Mouse (Mus musculus) E14TG2a.4 (cell line): Measurements from ENCODE around the gene Adamts9.

Source experiments
- H3K27me3 ChIP-seq: 2 replicates; pipeline ENCODE4 v1.6.1; 2014; ENCODE audit warnings: low read length, control low read depth; ENCODE audit not compliant: insufficient read depth
- H3K36me3 ChIP-seq: 2 replicates; pipeline ENCODE4 v1.6.1; 2014; ENCODE audit warnings: low read length, control low read depth; ENCODE audit not compliant: insufficient read depth
- H3K4me1 ChIP-seq: replicated peaks from 2 replicates; pipeline ENCODE4 v1.6.1; 2014; ENCODE audit warnings: low read depth, low read length, control low read depth
- H3K4me3 ChIP-seq: replicated peaks from 2 replicates; pipeline ENCODE4 v1.5.1; 2014; ENCODE audit warnings: mild to moderate bottlenecking, low read length
- H3K9me3 ChIP-seq: 2 replicates; pipeline ENCODE4 v1.6.1; 2014; ENCODE audit warnings: low read length, control low read depth
- CTCF ChIP-seq: conservative IDR thresholded peaks from 2 replicates; pipeline ENCODE4 v1.5.1; 2014; ENCODE audit warnings: low read length
- NANOG ChIP-seq: IDR thresholded peaks from 2 replicates; pipeline ENCODE4 v1.6.1; 2014; ENCODE audit warnings: borderline replicate concordance, low read length, mixed read lengths
- POU5F1 ChIP-seq: IDR thresholded peaks from 2 replicates; pipeline ENCODE4 v1.6.1; 2014; ENCODE audit warnings: low read length, borderline replicate concordance

Gene Adamts9

DNA sequence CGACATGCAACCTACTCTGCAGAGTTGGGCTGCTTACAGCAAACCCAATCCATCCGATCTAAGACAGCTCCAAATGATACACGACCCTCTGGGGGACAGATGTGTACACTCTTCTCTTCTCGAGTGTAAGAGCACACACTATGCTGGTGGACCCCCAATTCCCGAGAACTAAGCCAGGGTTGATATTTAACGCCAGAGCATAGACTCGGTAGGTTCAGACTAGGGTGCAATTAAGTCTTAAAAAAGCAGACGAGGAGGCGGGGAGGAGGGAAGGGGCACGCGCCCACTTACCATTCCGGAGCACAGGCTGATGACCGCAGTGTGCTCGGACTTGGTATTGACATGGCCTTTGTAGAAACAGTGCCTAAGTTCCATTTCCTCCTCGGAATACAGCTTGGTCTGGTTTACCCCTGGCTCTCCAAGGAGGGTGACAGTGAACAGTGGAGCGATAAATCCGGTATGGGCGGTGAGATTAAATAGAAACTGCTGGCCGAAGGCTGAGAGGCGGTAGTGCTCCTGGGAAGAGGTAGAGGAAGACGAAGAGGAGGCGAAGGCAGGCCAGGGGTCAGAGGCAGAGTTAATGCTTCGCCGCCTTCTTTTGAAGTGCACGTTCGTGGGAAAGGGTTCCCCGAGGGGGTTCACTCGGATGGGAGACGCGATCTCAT, 1.4 kb downstream of the Adamts9 start:
- H3K36me3 ChIP-seq, result no peaks in the 10 kb centered on the region
- peaks cover 46% of the 10 kb centered on the region for H3K27me3 ChIP-seq
- no peaks in the 10 kb centered on the region for H3K9me3 ChIP-seq
- TF ChIP-seq POU5F1 (no peak), CTCF (no peak), NANOG (no peak)
- peak overlapping the region; percentile 84 for H3K4me3 ChIP-seq
- H3K4me1 ChIP-seq, result peaks cover 46% of the 10 kb centered on the region

DNA sequence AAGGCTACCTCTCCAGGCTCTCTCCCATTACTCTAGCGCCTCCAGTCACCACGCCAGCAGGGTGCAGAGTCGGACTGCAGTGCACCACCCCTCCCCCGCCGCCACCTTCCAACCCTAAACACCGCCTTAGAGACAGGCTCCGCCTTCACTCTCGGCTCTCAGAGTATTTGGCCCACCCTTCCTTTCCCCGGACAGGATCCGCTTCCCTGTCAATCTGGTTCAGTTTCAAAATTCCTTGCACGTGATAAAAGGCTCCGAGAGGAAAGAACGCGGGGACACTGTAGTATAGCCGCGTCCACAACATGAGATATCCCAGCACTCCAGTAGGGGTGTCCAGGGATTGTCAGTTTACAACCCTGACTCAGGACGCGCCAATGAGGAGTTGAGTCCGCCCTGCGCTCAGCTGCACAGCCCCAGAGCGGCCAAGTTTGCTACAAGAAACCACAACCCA, 2.0 kb downstream of the Adamts9 start:
- Histone ChIP-seq H3K9me3 (no peaks in the 10 kb centered on the region), H3K4me3 (peak overlapping the region; percentile 84), H3K36me3 (no peaks in the 10 kb centered on the region), H3K4me1 (peaks cover 43% of the 10 kb centered on the region), H3K27me3 (peaks cover 46% of the 10 kb centered on the region)
- no peak for TF ChIP-seq POU5F1

DNA sequence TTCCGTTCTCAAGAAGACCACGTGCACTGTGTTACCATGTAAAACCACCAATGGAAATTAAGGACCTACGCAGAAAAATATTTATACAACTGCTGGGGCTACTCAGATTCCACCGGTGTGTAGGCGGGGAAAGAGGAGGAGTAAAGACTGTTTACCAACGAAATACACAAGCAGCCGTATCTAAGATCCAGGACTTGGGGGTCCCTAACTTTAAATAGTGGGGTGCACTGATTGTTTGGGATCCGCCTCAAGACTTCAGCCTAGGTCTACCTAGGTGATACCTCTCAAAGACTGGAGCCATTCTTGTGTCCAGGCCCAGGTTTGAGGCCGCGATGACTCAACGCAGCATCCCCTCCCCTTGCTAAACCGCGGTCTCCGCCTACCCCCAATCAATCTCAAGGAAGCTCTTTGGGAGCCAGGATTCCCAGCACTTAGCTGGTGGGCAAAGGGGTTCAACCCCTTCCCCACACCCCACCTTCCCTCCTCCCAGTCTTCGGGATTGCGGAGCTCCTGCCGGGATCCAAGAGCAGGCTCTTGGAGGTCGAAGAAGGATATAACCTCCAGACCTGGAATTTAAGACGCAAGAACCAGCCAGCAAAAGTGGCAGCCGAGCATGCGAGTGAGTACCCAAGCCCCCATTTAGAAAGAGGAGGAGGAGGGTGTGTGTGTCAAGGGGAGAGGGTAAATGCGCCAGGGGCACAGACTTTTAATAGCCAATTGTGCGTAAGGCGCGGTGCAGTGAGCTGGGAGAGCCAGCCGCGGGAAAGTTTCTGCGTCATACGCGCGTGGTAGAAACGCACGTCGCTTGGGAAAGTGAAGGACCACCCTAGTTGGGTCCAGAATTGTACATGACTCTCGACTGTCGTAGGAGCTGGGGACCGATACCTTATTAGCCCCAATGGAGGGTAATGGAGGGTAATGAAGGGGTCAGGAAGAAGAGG, 2.8 kb downstream of the Adamts9 start:
- peaks cover 44% of the 10 kb centered on the region for H3K27me3 ChIP-seq

DNA sequence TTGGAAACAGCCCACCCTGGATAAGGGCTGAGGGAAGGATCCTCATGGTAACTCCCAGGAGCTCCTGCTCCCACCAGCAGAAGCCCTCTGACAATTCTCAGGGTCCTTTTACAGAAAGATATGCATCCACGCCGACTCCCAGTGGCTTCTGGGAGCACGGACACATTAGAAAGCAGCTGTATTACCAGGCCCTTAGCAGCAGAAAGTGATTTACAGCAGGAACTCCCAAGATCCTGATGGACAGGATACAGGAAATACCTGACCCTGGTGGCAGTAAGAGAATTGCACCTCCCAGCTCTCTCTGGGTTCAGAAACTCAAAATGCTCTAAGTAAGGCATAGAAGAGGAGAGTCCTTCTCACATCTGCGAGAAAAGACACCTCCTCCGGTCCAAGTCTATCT, 15.0 kb downstream of the Adamts9 start:
- peaks cover 7% of the 10 kb centered on the region; the same call in 1 of the 2 replicates for H3K36me3 ChIP-seq
- TF ChIP-seq CTCF, result no peak
- no peak for TF ChIP-seq POU5F1
- TF ChIP-seq NANOG, result no peak
- peaks cover 7% of the 10 kb centered on the region for H3K4me1 ChIP-seq
- no peak overlapping the region for H3K4me3 ChIP-seq
- H3K9me3 ChIP-seq, result no peaks in the 10 kb centered on the region
- no peaks in the 10 kb centered on the region for H3K27me3 ChIP-seq

More for the DNA sequence above, 2.8 kb downstream of the Adamts9 start:
- Histone ChIP-seq H3K36me3 (no peaks in the 10 kb centered on the region), H3K4me1 (peaks cover 43% of the 10 kb centered on the region), H3K9me3 (no peaks in the 10 kb centered on the region), H3K4me3 (peak overlapping the region; percentile 84)
- TF ChIP-seq NANOG, result no peak
- no peak for TF ChIP-seq POU5F1
- no peak for TF ChIP-seq CTCF

DNA sequence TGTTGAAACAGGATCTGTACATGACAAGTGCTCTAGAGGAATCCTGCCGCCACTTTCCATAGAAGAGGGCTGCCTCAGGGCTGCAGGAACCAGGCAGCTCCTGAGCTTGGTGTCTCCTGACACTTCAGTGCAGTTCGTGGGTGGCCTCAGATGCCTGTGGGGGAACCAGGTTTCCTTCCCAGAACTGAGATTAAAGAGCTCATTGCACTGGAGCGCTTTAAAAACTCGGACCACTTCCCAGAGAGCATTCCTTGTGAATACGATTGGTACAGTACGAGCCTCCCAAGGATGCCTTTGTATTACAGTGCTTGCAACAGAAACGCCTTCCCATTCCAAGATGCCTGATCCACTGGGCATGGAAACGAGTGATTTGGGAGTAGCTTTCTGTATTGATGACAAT, 18.8 kb downstream of the Adamts9 start:
- no peaks in the 10 kb centered on the region for H3K36me3 ChIP-seq

DNA sequence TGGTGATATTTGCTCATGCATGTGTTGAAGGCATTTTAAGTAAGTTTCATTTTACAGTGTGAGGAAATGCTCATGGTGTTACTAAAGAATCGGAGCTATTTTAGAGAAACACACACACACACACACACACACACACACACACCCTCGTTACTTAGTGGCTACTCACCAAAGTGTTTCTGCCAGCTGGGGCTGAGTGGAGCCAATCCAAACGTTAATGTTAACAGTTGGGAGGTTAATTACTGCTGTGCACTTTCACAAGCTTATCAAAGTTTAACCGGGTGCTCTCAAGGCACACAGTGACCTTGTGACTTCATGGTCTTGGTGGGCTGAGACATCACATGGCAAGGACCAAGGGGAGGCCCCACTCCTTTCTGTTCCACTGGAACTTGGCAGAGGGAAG, 21.4 kb downstream of the Adamts9 start:
- no peaks in the 10 kb centered on the region for H3K36me3 ChIP-seq
- no peaks in the 10 kb centered on the region for H3K27me3 ChIP-seq
- H3K9me3 ChIP-seq, result no peaks in the 10 kb centered on the region
- TF ChIP-seq CTCF, result no peak
- no peak for TF ChIP-seq NANOG
- no peak for TF ChIP-seq POU5F1
- no peak overlapping the region for H3K4me3 ChIP-seq
- H3K4me1 ChIP-seq, result peaks cover 7% of the 10 kb centered on the region

More for the DNA sequence above, 18.8 kb downstream of the Adamts9 start:
- no peak overlapping the region for H3K4me3 ChIP-seq
- no peaks in the 10 kb centered on the region for H3K9me3 ChIP-seq
- peaks cover 7% of the 10 kb centered on the region for H3K4me1 ChIP-seq
- H3K27me3 ChIP-seq, result no peaks in the 10 kb centered on the region
- TF ChIP-seq POU5F1, result no peak
- TF ChIP-seq CTCF, result no peak
- TF ChIP-seq NANOG, result no peak

DNA sequence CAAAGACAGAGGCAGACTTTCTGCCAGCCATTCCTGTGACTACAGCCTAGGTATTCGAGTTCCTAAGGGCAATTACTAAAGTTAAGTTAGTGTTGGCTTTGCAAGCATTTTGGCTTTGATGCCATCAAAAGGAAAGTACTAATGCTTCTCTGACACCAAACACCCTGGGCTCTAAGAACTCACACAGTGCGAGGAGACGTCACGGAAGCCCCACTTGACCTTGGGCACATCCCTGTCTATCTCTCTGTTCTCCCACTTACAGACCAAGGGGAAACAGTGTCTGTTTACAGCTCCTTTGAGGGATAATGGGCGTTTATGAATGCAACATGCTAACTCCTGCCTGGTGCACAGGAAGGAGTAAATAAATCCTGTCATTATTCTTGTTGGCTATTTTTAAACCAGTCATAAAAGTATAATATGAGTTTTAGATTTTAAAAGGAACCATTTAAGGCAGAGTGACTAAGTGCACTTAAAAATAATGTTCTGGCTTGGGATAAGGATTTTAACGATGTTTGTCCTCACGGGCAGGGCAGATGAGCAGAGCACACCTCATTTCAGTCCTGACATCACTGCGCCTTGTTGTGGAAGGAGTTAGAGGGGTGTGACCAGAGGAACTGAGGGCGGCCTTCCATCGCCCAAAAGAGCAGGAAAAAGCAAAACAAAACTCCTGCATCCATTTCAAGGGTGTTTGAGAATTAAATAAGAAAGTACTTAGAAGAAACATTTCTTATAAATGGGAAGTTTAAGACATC, 22.2 kb downstream of the Adamts9 start:
- TF ChIP-seq NANOG, result no peak
- H3K27me3 ChIP-seq, result no peaks in the 10 kb centered on the region
- peaks cover 7% of the 10 kb centered on the region for H3K4me1 ChIP-seq
- H3K36me3 ChIP-seq, result no peaks in the 10 kb centered on the region
- no peaks in the 10 kb centered on the region for H3K9me3 ChIP-seq
- no peak overlapping the region for H3K4me3 ChIP-seq

DNA sequence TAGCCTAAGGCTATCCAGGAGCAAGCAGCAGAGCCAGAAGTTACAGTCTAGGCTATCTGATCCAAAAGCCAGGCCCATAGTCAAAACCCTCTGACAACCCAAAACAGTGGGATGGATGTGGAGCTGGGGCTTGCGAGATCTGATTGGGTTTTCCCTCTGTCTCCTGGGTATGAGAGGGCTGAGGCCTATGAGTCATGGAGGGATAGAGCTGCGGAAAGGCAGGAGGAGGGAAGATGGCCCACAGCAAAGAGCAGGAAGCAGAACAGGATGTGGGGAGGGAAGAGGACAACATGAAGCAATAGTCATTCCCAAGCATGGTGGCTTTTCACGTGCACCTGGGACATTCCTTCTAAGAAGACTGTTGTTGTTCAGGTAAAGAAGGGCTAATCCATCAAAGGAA, 32.7 kb downstream of the Adamts9 start:
- Histone ChIP-seq H3K27me3 (no peaks in the 10 kb centered on the region), H3K9me3 (no peaks in the 10 kb centered on the region), H3K4me3 (no peak overlapping the region), H3K36me3 (no peaks in the 10 kb centered on the region), H3K4me1 (0 out of 2 replicates have a peak, but pooled peaks cover 5% of the 10 kb centered on the region)
- no peak for TF ChIP-seq NANOG
- TF ChIP-seq CTCF, result no peak
- no peak for TF ChIP-seq POU5F1
